Mouse (Mus musculus) natural killer cell, adult 2 months (primary cell): ENCODE results near the gene Ubfd1.
A peak's percentile ranks its signal among the peaks of the same experiment; 100 is the strongest.
"Not testable (repeated sequence)": the region's sequence is repeated elsewhere in the genome, so short reads cannot be mapped to it uniquely, and the experiment has no call there.

Source experiments
- DNase-seq, 2 experiments: peaks; one replicate each; pipeline ENCODE4 v3.0.0; 2022; ENCODE audit warnings: low spot score in 2 of 2

Ubfd1 gene

DNA sequence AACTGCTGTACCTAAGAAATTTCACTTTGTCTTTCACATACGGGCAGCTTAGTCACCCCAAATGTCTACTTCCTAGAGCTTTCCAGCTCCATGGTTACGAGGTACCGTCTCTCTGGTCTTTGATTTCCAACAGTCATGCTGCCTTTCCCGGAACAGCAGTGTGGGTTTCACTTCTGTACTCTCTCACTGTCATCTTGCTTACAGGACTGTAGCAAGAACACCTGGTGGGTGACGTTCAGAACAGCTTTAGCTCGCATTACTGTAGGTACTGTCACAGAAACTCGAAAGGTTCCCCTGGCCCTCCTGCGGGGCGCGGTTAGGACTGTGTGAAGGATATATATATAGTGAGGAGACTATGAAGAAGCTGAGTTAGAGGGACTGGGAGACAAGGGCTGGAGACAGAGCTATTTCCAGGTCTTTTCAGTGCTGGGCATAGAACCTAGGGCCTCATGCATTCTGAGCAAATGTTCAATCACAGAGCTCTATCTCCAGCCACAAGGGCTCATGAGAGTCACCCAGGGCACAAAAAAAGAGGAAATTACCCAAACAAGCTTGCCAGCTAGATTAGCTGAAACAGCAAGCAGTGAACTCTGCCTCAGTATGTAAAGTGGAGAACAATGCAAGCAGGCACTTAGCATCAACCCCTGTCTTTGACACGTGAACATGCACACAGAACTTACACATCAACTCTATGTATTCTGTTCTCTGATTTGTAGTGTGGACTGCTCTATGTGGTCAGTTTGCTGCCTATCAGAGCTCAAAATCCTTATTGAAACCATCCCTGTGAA, 20.4 kb downstream of the Ubfd1 start:
- DNase-seq: peak in 1 of 2 experiments; percentile 37

GRCm38 (mm10) chr7:122094564-122095330, 27.8 kb downstream of the Ubfd1 start:
- DNase-seq: peak in 1 of 2 experiments; percentile 15

- DNase-seq: no peak
These were observed 31.0 kb downstream of the Ubfd1 start for GRCm38 (mm10) chr7:122098009-122098408.

GRCm38 (mm10) chr7:122099222-122099621, 32.2 kb downstream of the Ubfd1 start:
- peak; percentile 45 to 61 for DNase-seq

- not testable (repeated sequence) for DNase-seq
These were observed 34.2 kb downstream of the Ubfd1 start for GRCm38 (mm10) chr7:122101014-122101746.

- peak; percentile 71 to 82 for DNase-seq
These were observed 34.8 kb downstream of the Ubfd1 start, which contains the start of gene Ndufab1 for GRCm38 (mm10) chr7:122101747-122102244. TSS of gene Ndufab1 (minus strand) at chr7:122101886.

GRCm38 (mm10) chr7:122108206-122108605, 41.2 kb downstream of the Ubfd1 start:
- DNase-seq: no peak

- DNase-seq: no peak
These were observed 56.5 kb downstream of the Ubfd1 start for GRCm38 (mm10) chr7:122123518-122123917.

DNA sequence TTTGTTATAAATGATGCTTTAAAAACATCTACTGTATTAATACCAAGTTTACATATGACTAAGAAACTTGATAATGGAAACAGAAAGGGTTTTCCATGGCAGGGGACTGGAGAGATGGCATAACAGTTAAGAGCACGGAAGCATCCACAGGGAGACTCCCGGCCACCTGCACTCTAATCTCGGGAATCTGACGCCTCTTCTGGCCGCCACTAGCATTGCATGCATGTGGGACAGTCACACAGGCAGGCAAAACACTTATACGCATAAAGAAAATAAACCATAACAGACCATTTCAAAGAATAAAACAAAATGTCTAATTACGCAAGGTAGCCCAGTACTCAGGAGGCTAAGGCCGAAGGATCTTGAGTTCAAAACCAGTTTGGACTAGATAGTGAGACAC, 58.7 kb downstream of the Ubfd1 start:
- DNase-seq: no peak

DNA sequence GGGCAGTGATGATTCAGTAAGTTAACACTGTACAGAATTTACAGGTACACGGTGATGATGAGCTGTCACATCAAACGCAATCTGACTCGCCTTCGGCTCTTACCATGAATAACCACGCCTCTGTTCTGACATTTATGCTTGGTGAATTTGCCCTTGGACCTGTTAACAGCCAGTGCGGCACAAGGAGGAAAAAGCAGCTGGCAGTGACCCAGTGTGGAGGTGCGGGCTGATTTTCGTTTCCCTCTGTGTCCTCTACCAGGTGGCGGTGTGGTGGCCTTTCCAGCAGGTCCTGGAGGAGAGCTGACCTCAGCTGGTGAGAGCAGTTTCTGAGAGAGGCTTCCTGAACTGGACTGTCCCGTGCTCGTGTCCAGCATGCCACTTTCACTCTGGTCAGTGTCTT, 60.0 kb downstream of the Ubfd1 start:
- no peak for DNase-seq
